Mouse (Mus musculus): ENCODE measurements around the gene Abcc4. TPM values are rescaled to one million over a fixed set of nuclear protein-coding genes. Genes with fewer than 3 reads are reported as not detected.
A peak's percentile ranks its signal among the peaks of the same experiment; 100 is the strongest.
"Not testable (repeated sequence)": the region's sequence is repeated elsewhere in the genome, so short reads cannot be mapped to it uniquely, and the experiment has no call there.

The Abcc4 gene
- polyA plus RNA-seq, 1 experiment from 2014 or later, result 3.2 TPM

DNA sequence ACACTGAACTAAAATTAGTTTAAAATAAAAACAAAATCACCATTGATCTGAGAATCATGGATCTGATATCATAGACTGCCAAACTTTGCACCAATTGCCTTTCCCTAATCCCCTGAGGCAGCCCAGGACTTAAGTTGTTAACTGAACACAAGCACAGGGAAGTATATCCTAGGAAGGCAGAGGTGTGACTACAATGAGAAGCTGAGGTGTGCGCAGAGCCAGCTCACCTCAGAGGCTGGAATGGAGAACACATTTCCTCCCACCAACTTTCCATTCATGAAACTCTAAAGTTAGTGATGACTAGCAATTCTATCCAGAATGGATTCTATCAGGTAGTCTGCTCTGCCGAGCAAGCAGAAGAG, 56.1 kb downstream of the Abcc4 start:
- H3K4me1 ChIP-seq (replicated peaks; ENCODE audit: control insufficient read depth, insufficient read depth, low read length), result no peaks in the 10 kb centered on the region
- no peak overlapping the region for H3K4me2 ChIP-seq (replicated peaks; ENCODE audit: low read depth, low read length)
- no peak overlapping the region for H3K27ac ChIP-seq (ENCODE audit: low read depth, low read length)
- ATAC-seq (ENCODE audit: low FRiP score) (no peak), DNase-seq (ENCODE audit: low spot score) (no peak)
- H3K4me3 ChIP-seq (ENCODE audit: low read depth, low read length), result no peak overlapping the region
- no peaks in the 10 kb centered on the region for H3K27me3 ChIP-seq (ENCODE audit: control insufficient read depth, insufficient read depth, low read length)
- no peaks in the 10 kb centered on the region for H3K36me3 ChIP-seq (ENCODE audit: control insufficient read depth, insufficient read depth, low read length)
- 90% methylated on average over 2 of the region's 2 CpGs for WGBS
- no peak overlapping the region for H3K9ac ChIP-seq (ENCODE audit: low read depth, low read length)
- no peaks in the 10 kb centered on the region for H3K9me3 ChIP-seq (ENCODE audit: control insufficient read depth, low read length)

- 89% methylated on average over 6 of the region's 7 CpGs for WGBS
- ATAC-seq (ENCODE audit: low FRiP score), result no peak
- H3K9ac ChIP-seq (ENCODE audit: low read depth, low read length), result no peak overlapping the region
- H3K27ac ChIP-seq (ENCODE audit: low read depth, low read length), result no peak overlapping the region
- no peaks in the 10 kb centered on the region for H3K36me3 ChIP-seq (ENCODE audit: control insufficient read depth, insufficient read depth, low read length)
- H3K27me3 ChIP-seq (ENCODE audit: control insufficient read depth, insufficient read depth, low read length), result no peaks in the 10 kb centered on the region
- DNase-seq (ENCODE audit: low spot score), result no peak
- no peaks in the 10 kb centered on the region for H3K9me3 ChIP-seq (ENCODE audit: control insufficient read depth, low read length)
- no peaks in the 10 kb centered on the region for H3K4me1 ChIP-seq (replicated peaks; ENCODE audit: control insufficient read depth, insufficient read depth, low read length)
- H3K4me2 ChIP-seq (replicated peaks; ENCODE audit: low read depth, low read length), result no peak overlapping the region
- H3K4me3 ChIP-seq (ENCODE audit: low read depth, low read length), result no peak overlapping the region
Measured at GRCm38 (mm10) chr14:118649199-118649894, 56.7 kb downstream of the Abcc4 start.

DNA sequence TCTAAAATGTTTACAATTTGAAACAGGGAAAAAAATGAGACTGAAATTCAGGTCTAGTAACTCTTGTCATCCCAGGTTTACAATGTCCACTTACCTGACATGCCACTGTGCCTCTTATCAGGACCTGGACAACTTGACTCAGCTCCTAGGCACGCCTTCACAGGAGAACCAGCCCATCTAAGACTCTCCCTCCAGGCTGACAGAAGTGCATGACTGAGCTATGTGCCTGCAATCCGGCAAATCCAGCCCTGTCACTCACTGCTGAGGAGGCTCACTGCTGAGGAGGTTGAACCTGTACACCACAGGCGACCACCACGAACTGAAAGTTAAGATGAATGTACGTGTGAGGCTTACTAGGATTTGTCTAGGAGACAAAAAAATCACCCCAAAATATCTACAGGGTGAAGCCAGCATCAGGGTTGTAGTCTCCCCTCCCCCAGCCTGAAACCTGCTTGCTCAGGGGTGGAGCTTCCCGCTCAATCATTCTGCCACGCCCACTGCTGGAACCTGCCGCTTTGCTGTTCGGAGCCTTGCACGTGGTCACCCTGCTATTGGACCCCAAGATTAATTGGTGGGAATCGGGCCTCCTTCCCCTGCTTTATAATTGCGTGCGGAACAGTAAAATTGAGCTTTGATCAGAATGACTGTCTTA, 63.0 kb downstream of the Abcc4 start:
- not testable (repeated sequence) for H3K27me3 ChIP-seq (ENCODE audit: control insufficient read depth, insufficient read depth, low read length); H3K36me3 ChIP-seq (ENCODE audit: control insufficient read depth, insufficient read depth, low read length); H3K9me3 ChIP-seq (ENCODE audit: control insufficient read depth, low read length); ATAC-seq (ENCODE audit: low FRiP score); H3K4me2 ChIP-seq (replicated peaks; ENCODE audit: low read depth, low read length); H3K9ac ChIP-seq (ENCODE audit: low read depth, low read length); H3K4me3 ChIP-seq (ENCODE audit: low read depth, low read length); H3K27ac ChIP-seq (ENCODE audit: low read depth, low read length); DNase-seq (ENCODE audit: low spot score); H3K4me1 ChIP-seq (replicated peaks; ENCODE audit: control insufficient read depth, insufficient read depth, low read length)
- 85% methylated on average over 13 of the region's 13 CpGs for WGBS

- 87% methylated on average over 8 of the region's 8 CpGs for WGBS
- H3K36me3 ChIP-seq (ENCODE audit: control insufficient read depth, insufficient read depth, low read length), result no peaks in the 10 kb centered on the region
- no peak for DNase-seq (ENCODE audit: low spot score)
- H3K27ac ChIP-seq (ENCODE audit: low read depth, low read length), result no peak overlapping the region
- no peaks in the 10 kb centered on the region for H3K4me1 ChIP-seq (replicated peaks; ENCODE audit: control insufficient read depth, insufficient read depth, low read length)
- H3K4me2 ChIP-seq (replicated peaks; ENCODE audit: low read depth, low read length), result no peak overlapping the region
- no peaks in the 10 kb centered on the region for H3K9me3 ChIP-seq (ENCODE audit: control insufficient read depth, low read length)
- H3K9ac ChIP-seq (ENCODE audit: low read depth, low read length), result no peak overlapping the region
- H3K27me3 ChIP-seq (ENCODE audit: control insufficient read depth, insufficient read depth, low read length), result no peaks in the 10 kb centered on the region
- ATAC-seq (ENCODE audit: low FRiP score), result no peak
- H3K4me3 ChIP-seq (ENCODE audit: low read depth, low read length), result no peak overlapping the region
Measured at GRCm38 (mm10) chr14:118642140-118642539, 63.9 kb downstream of the Abcc4 start.

DNA sequence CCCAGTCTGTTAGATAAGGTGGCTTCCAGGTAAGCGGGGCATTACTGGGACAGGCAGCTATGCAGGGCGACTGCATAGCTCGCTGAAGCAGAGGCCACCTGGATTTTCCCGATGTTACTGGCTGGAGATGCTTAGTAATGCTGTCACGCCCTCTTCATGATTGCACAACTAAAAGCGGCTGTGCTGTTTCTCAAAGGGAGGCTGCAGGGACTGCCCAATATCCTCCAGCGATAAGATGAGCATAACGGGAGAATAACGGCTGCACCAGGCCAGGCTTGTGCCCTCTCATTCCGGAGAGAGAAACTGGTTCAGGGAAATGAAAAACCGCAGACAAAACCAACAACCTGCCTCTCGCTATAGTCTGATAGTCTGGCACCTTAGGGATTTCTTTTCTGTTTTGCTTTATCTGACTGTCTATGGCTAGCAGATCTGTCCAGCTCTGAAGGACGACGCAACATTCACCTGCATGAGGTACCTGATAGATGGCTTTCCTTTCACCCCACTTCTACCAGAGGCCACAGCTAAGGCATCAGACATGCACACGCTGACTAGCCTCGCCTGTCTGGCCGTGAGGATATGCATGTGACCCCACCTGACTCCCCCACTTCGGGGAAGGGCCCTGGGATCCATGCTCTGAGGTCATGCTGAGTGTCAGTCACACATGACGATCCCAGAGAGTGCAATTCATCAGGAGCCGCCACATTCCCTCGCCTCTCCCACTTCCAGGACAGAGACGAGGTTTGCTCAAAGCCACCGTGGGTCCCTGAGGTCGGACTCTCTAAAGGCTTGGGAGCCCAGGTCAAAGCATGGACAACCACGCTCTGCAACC, 67.4 kb downstream of the Abcc4 start:
- no peak overlapping the region for H3K27ac ChIP-seq (ENCODE audit: low read depth, low read length)
- ATAC-seq (ENCODE audit: low FRiP score) (no peak), DNase-seq (ENCODE audit: low spot score) (no peak)
- no peak overlapping the region for H3K4me2 ChIP-seq (replicated peaks; ENCODE audit: low read depth, low read length)
- H3K9me3 ChIP-seq (ENCODE audit: control insufficient read depth, low read length), result no peaks in the 10 kb centered on the region
- H3K27me3 ChIP-seq (ENCODE audit: control insufficient read depth, insufficient read depth, low read length), result no peaks in the 10 kb centered on the region
- H3K4me1 ChIP-seq (replicated peaks; ENCODE audit: control insufficient read depth, insufficient read depth, low read length), result no peaks in the 10 kb centered on the region
- H3K9ac ChIP-seq (ENCODE audit: low read depth, low read length), result no peak overlapping the region
- 79% methylated on average over 25 of the region's 25 CpGs for WGBS
- no peak overlapping the region for H3K4me3 ChIP-seq (ENCODE audit: low read depth, low read length)
- no peaks in the 10 kb centered on the region for H3K36me3 ChIP-seq (ENCODE audit: control insufficient read depth, insufficient read depth, low read length)

- no peak overlapping the region for H3K4me2 ChIP-seq (replicated peaks; ENCODE audit: low read depth, low read length)
- H3K4me1 ChIP-seq (replicated peaks; ENCODE audit: control insufficient read depth, insufficient read depth, low read length), result no peaks in the 10 kb centered on the region
- H3K27ac ChIP-seq (ENCODE audit: low read depth, low read length), result no peak overlapping the region
- DNase-seq (ENCODE audit: low spot score) (no peak), ATAC-seq (ENCODE audit: low FRiP score) (0 out of 2 replicates have a peak, but pooled peaks have one; percentile 61)
- 75% methylated on average over 15 of the region's 15 CpGs for WGBS
- H3K9ac ChIP-seq (ENCODE audit: low read depth, low read length), result no peak overlapping the region
- no peaks in the 10 kb centered on the region for H3K27me3 ChIP-seq (ENCODE audit: control insufficient read depth, insufficient read depth, low read length)
- H3K36me3 ChIP-seq (ENCODE audit: control insufficient read depth, insufficient read depth, low read length), result no peaks in the 10 kb centered on the region
- H3K4me3 ChIP-seq (ENCODE audit: low read depth, low read length), result no peak overlapping the region
- no peaks in the 10 kb centered on the region for H3K9me3 ChIP-seq (ENCODE audit: control insufficient read depth, low read length)
Measured at GRCm38 (mm10) chr14:118635493-118636183, 70.4 kb downstream of the Abcc4 start.

GRCm38 (mm10) chr14:118629649-118630048, 76.4 kb downstream of the Abcc4 start:
- no peaks in the 10 kb centered on the region for H3K9me3 ChIP-seq (ENCODE audit: control insufficient read depth, low read length)
- DNase-seq (ENCODE audit: low spot score) (no peak), ATAC-seq (ENCODE audit: low FRiP score) (no peak)
- H3K27ac ChIP-seq (ENCODE audit: low read depth, low read length), result no peak overlapping the region
- H3K4me2 ChIP-seq (replicated peaks; ENCODE audit: low read depth, low read length), result no peak overlapping the region
- no peak overlapping the region for H3K9ac ChIP-seq (ENCODE audit: low read depth, low read length)
- H3K4me1 ChIP-seq (replicated peaks; ENCODE audit: control insufficient read depth, insufficient read depth, low read length), result no peaks in the 10 kb centered on the region
- no peaks in the 10 kb centered on the region for H3K36me3 ChIP-seq (ENCODE audit: control insufficient read depth, insufficient read depth, low read length)
- H3K27me3 ChIP-seq (ENCODE audit: control insufficient read depth, insufficient read depth, low read length), result no peaks in the 10 kb centered on the region
- no peak overlapping the region for H3K4me3 ChIP-seq (ENCODE audit: low read depth, low read length)
- WGBS, result 89% methylated on average over 8 of the region's 8 CpGs

GRCm38 (mm10) chr14:118621449-118621789, 84.6 kb downstream of the Abcc4 start:
- no peaks in the 10 kb centered on the region for H3K36me3 ChIP-seq (ENCODE audit: control insufficient read depth, insufficient read depth, low read length)
- DNase-seq (ENCODE audit: low spot score) (no peak), ATAC-seq (ENCODE audit: low FRiP score) (no peak)
- no peaks in the 10 kb centered on the region for H3K9me3 ChIP-seq (ENCODE audit: control insufficient read depth, low read length)
- H3K4me2 ChIP-seq (replicated peaks; ENCODE audit: low read depth, low read length), result no peak overlapping the region
- H3K9ac ChIP-seq (ENCODE audit: low read depth, low read length), result no peak overlapping the region
- 52% methylated on average over 3 of the region's 3 CpGs for WGBS
- H3K4me1 ChIP-seq (replicated peaks; ENCODE audit: control insufficient read depth, insufficient read depth, low read length), result no peaks in the 10 kb centered on the region
- no peaks in the 10 kb centered on the region for H3K27me3 ChIP-seq (ENCODE audit: control insufficient read depth, insufficient read depth, low read length)
- no peak overlapping the region for H3K4me3 ChIP-seq (ENCODE audit: low read depth, low read length)
- no peak overlapping the region for H3K27ac ChIP-seq (ENCODE audit: low read depth, low read length)

Measured in hindbrain, embryonic 11.5 days (tissue).